Mouse (Mus musculus) liver, embryonic 18 days (tissue): ENCODE data around the gene Gpd1. TPM values are rescaled to one million over a fixed set of nuclear protein-coding genes. Genes with fewer than 3 reads are reported as not detected.

Experiments used
- polyA plus RNA-seq: library from polyadenylated mRNA; depleted of rRNA; stranded (reverse); fragments of >200 nt; gene quantifications from 2 replicates; pipeline ENCODE4 v1.2.3, GENCODE M21; 2012; rRNA removed

Gene Gpd1
- polyA plus RNA-seq: 48.8 and 59.5 TPM in 2 replicates

GRCm38 (mm10) chr15:99717386-99718334 is at the start of gene Gpd1:
TSS of gene Gpd1 (plus strand) at chr15:99717515.

DNA sequence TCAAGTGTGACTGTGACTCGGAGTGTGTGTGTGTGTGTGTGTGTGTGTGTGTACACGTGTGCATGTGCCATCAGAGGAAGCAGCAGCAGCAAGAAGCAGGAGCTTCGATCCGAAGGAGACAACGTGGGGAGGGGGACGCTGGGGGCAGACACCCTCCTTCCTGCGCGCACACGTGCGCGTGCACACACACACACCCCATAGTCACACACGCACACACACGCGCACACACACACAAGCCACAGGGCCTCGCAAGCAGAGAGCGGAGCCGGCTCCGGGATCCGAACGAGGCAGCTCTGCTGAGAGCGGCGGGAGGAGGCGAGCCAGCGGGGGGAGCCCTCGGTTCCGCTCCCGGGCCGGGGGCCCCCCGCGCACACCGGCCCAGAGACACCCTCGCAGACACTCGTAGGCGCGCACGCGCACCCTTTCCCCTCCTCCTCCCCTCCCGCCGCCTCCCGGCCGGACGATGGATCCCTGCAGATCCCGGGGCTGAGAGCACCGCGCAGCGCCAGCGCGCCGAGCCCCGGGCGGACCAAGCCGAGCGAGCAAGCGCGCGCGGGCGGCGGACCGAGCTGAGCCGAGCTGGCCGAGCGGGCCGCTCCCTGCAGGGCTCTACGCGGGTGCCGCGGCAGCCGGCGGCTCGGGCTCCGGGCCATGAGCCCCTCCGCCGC is 47.0 kb upstream of the Gpd1 start, which contains the start of gene Asic1:
Gene Asic1, plus strand, starts transcription at position 215 of the 668 bp plus-strand sequence.

DNA sequence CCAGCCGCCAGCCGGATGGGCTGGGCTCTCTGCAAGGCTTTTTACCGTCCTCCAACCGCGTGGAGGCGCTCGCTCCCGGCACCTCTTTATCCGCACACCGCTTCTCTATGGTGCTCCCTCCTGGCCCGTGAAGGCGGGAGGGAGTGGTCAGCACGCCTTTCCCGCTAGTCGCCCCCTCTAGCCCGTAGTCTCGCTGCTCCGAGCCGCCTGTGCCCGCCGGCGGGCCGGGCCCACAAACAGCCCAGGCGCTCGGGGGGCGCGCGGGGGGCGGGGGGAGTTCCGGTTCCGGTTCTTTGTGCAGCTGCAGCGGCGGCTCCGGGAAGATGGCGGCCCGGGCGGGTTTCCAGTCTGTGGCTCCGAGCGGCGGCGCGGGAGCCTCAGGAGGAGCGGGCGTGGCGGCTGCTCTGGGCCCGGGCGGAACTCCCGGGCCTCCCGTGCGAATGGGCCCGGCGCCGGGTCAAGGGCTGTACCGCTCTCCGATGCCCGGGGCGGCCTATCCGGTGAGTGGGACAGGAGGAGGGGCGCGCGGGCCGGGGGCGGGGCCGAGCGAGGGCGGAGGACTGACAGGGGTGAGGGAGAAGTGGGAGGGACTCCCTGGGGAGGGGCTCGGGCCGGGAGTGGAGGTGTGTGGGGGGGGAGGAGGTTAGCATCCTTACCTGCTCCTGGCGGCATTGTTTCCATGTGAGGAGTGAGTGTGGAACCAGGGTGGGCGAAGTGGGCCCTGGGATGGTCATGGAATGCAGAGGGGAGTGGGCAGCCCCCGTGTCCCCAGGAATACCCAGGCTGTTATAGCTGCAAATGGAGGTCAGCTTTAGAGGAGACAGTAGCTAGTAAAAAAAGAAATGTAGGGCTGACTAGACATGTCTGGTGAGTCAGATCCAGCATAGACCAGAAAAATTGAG is 15.1 kb upstream of the Gpd1 start, which contains the start of gene Smarcd1:
Gene Smarcd1, plus strand, starts transcription at position 131 of the 902 bp plus-strand sequence.

DNA sequence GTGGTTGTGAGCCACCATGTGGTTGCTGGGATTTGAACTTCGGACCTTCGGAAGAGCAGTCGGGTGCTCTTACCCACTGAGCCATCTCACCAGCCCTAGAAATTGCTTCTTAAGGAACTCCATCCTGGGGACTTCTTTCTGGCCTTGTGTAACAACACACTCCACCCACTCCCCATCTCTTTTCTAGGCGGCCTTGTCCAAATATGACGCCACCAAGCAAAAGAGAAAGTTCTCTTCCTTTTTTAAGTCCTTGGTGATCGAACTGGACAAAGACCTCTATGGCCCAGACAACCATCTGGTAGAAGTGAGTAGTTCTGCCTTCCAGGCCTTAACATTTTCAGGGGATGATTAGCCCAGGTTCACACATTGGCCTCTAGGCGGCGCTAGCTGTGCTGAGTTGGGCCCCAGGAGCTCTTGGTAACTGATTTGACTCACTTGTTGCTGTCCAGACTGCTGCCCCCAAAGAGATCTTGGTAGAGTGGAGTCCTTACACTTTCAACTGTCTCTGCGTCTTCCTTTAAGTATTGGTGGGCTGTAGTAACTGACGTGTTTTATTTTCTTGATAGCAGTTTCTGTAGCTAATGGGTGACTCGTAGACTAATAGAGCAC is 11.8 kb upstream of the Gpd1 start, which contains the start of gene Gm17349:
Gene Gm17349, minus strand, starts transcription at position 51 of the 609 bp plus-strand sequence.

GRCm38 (mm10) chr15:99725341-99726155 is 8.2 kb downstream of the Gpd1 start, which contains the start of gene Cox14:
TSS of gene Cox14 (plus strand) at chr15:99725618.

GRCm38 (mm10) chr15:99772881-99772924 is 55.4 kb downstream of the Gpd1 start, which contains the start of gene Cers5:
TSS of gene Cers5 (minus strand) at chr15:99772885.

Other genes with a start within 250 kb of the Gpd1 start
- 2.4 and 2.6 TPM in 2 replicates for gene Bcdin3d, start 242.8 kb upstream of the Gpd1 start, polyA plus RNA-seq
- not detected in 2 replicates for gene Faim2, start 189.3 kb upstream of the Gpd1 start, polyA plus RNA-seq
- gene Aqp2, start 138.5 kb upstream of the Gpd1 start, polyA plus RNA-seq: not detected in 2 replicates
- not detected in 2 replicates for gene Aqp5, start 126.7 kb upstream of the Gpd1 start, polyA plus RNA-seq
- gene Aqp6, start 116.1 kb upstream of the Gpd1 start, polyA plus RNA-seq: not detected in 2 replicates
- gene Racgap1, start 65.9 kb upstream of the Gpd1 start, polyA plus RNA-seq: 29.8 and 32.5 TPM in 2 replicates
- gene Asic1, start 47.1 kb upstream of the Gpd1 start, polyA plus RNA-seq: 0.08 and 0.11 TPM in 2 replicates
- gene Smarcd1, start 15.4 kb upstream of the Gpd1 start, polyA plus RNA-seq: 5.7 and 7.1 TPM in 2 replicates
- not detected in 2 replicates for gene Gm17349, start 12.0 kb upstream of the Gpd1 start, polyA plus RNA-seq
- gene Cox14, start 8.1 kb downstream of the Gpd1 start, polyA plus RNA-seq: 91.2 and 107 TPM in 2 replicates
- gene Cers5, start 55.4 kb downstream of the Gpd1 start, polyA plus RNA-seq: 5.6 and 6.3 TPM in 2 replicates
- gene Lima1, start 157.9 kb downstream of the Gpd1 start, polyA plus RNA-seq: 9.1 and 9.6 TPM in 2 replicates
- gene Fam186a, start 249.5 kb downstream of the Gpd1 start, polyA plus RNA-seq: not detected in 2 replicates